Mouse (Mus musculus): ENCODE results near the gene Plekhm3.

DNA sequence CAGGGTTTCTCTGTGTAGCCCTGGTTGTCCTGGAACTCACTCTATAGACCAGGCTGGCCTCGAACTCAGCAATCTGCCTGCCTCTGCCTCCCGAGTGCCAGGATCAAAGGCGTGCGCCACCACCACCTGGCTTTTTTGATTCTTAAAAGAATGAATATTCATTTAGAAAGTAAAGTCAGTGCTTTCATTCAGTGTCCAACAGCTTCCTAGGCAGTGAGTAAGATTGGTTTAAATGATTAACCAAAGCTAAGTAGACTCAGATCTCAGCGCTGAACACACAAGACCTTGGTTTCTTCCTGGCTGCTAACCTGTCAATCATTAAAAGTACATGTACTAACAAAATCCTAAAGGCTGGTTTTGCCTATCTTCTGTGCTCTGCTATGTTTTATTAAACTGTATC is 96.8 kb downstream of the Plekhm3 start:
- TF ChIP-seq GATA1 (IDR thresholded peaks at IDR 0.05; ENCODE audit: borderline replicate concordance, low read length) (no peak), FLI1 (IDR thresholded peaks at IDR 0.05; ENCODE audit: low read length) (no peak)
